Mouse (Mus musculus) hindbrain, embryonic 13.5 days (tissue): ENCODE measurements around the gene Arsg. TPM values are rescaled to one million over a fixed set of nuclear protein-coding genes. Genes with fewer than 3 reads are reported as not detected.
"Not testable (repeated sequence)": the region's sequence is repeated elsewhere in the genome, so short reads cannot be mapped to it uniquely, and the experiment has no call there.

Source experiments
- ATAC-seq: fragments of 200-750 bp; cut with Nextera tagmentation; 2 replicates; pipeline ENCODE4 v1.8.0; 2017; ENCODE audit warnings: moderate TSS enrichment; ENCODE audit not compliant: low FRiP score
- H3K27ac ChIP-seq: fragments of 300-500 bp; sonication (generic); 2 replicates; pipeline ENCODE4 v1.5.1; 2015; ENCODE audit warnings: inconsistent platforms, mild to moderate bottlenecking, moderate library complexity
- H3K27me3 ChIP-seq: fragments of 300-500 bp; sonication (generic); 2 replicates; pipeline ENCODE4 v1.6.1; 2015; ENCODE audit warnings: mild to moderate bottlenecking, inconsistent platforms
- H3K36me3 ChIP-seq: fragments of 300-500 bp; sonication (generic); 2 replicates; pipeline ENCODE4 v1.6.1; 2015; ENCODE audit warnings: mild to moderate bottlenecking, inconsistent platforms
- H3K4me1 ChIP-seq: fragments of 300-500 bp; sonication (generic); replicated peaks from 2 replicates; pipeline ENCODE4 v1.6.1; 2015; ENCODE audit warnings: inconsistent platforms
- H3K4me2 ChIP-seq: fragments of 300-500 bp; sonication (generic); 2 replicates; pipeline ENCODE4 v1.6.1; 2015; ENCODE audit warnings: inconsistent platforms, mild to moderate bottlenecking, moderate library complexity
- H3K4me3 ChIP-seq: fragments of 300-500 bp; sonication (generic); 2 replicates; pipeline ENCODE4 v1.5.1; 2015; ENCODE audit warnings: mild to moderate bottlenecking, inconsistent platforms
- H3K9ac ChIP-seq: fragments of 300-500 bp; sonication (generic); 2 replicates; pipeline ENCODE4 v1.6.1; 2015; ENCODE audit warnings: mild to moderate bottlenecking, inconsistent platforms
- H3K9me3 ChIP-seq: fragments of 300-500 bp; sonication (generic); 2 replicates; pipeline ENCODE4 v1.6.1; 2016; ENCODE audit warnings: inconsistent platforms
- WGBS: fragments of 180-500 bp; shearing (Covaris S2); methylation state at CpG from one replicate; pipeline ENCODE4 v1.1.7; 2015; 5-methylcytosine and 5-hydroxymethylcytosine counted together
- polyA plus RNA-seq: library from polyadenylated mRNA; unstranded; fragments of >200 nt; fragmentation: Nextera tagmentation; extraction: Ambion mirVana; gene quantifications from 2 replicates; pipeline ENCODE4 v1.2.1, GENCODE M21; 2015

The Arsg gene
- polyA plus RNA-seq, 1 experiment from 2014 or later: 8.9 TPM

DNA sequence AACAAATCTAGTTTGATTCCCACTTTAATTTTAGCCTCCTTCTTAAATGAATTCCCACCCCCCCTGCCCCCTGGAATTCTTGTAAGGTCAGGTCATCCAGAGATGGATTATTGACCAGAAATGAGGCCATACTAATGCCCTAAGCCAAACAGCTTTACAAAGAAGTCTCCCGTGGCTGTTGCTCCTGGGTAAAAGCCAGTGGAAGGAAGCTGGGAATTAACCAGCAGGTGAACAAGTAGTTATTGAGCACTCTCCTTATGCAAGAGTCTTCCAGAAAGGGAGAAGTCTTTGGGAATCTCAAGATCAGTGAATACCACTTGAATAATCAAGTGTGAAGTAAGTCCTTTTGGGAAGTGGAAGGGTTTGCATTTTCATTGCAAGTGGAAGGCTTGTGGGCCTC lies 13.9 kb downstream of the Arsg start:
- no peak overlapping the region for H3K4me3 ChIP-seq
- no peak overlapping the region for H3K4me2 ChIP-seq
- 49% methylated on average over 1 of the region's 1 CpGs for WGBS
- H3K36me3 ChIP-seq: no peaks in the 10 kb centered on the region
- no peak overlapping the region for H3K9ac ChIP-seq
- H3K9me3 ChIP-seq: no peaks in the 10 kb centered on the region
- ATAC-seq: no peak
- no peaks in the 10 kb centered on the region; the same call in 1 of the 2 replicates for H3K4me1 ChIP-seq
- no peak overlapping the region for H3K27ac ChIP-seq
- no peaks in the 10 kb centered on the region for H3K27me3 ChIP-seq

DNA sequence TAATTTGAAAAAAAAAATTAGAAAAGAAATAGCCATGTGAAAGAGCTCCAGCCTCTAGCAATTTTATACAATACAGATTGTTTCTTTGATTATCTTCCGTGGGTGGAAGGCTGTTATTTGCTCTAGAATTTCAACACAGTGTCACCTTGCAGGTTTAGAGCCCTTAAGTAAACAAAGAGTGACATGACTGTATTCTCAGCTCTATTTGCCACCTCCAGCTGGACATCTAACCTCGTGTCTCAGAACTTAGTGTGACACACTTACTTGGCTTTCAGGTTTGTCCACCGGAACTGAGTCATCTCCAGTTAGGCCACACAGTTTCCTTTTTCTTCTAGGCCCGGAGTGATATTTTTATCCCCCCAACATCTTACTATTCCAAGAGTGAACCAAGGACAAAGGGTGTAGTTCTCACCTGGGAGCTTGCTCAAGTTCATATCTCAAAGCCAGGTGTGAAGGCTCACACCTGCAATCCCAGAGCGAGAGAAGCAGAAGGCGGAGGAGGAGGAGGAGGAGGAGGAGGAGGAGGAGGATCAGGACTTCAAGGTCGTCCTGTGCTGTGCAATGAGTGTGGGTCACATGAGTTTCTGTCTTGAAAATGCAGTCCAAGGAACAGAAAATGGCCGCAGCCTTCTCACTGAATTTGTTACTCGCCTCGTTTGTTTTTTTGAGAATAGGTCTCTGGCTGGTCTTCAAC lies 15.0 kb downstream of the Arsg start:
- Histone ChIP-seq H3K4me1 (no peaks in the 10 kb centered on the region; the same call in 1 of the 2 replicates), H3K4me2 (no peak overlapping the region), H3K27me3 (no peaks in the 10 kb centered on the region), H3K4me3 (no peak overlapping the region), H3K9me3 (no peaks in the 10 kb centered on the region), H3K36me3 (no peaks in the 10 kb centered on the region), H3K27ac (no peak overlapping the region), H3K9ac (no peak overlapping the region)
- WGBS: 89% methylated on average over 10 of the region's 10 CpGs
- ATAC-seq: no peak

- no peaks in the 10 kb centered on the region for H3K9me3 ChIP-seq
- H3K4me2 ChIP-seq: no peak overlapping the region
- no peak overlapping the region for H3K9ac ChIP-seq
- H3K4me3 ChIP-seq: no peak overlapping the region
- H3K27ac ChIP-seq: no peak overlapping the region
- H3K36me3 ChIP-seq: no peaks in the 10 kb centered on the region
- H3K4me1 ChIP-seq: peaks cover 2% of the 10 kb centered on the region
- no peaks in the 10 kb centered on the region for H3K27me3 ChIP-seq
- ATAC-seq: no peak
- WGBS: 86% methylated on average over 2 of the region's 2 CpGs
Measured at GRCm38 (mm10) chr11:109489763-109490162, 16.6 kb downstream of the Arsg start.

- Histone ChIP-seq H3K36me3 (no peaks in the 10 kb centered on the region), H3K27me3 (no peaks in the 10 kb centered on the region), H3K9ac (no peak overlapping the region), H3K9me3 (no peaks in the 10 kb centered on the region), H3K4me1 (peaks cover 17% of the 10 kb centered on the region), H3K4me3 (no peak overlapping the region), H3K4me2 (no peak overlapping the region), H3K27ac (no peak overlapping the region)
- 85% methylated on average over 4 of the region's 4 CpGs for WGBS
- ATAC-seq: no peak
Measured at GRCm38 (mm10) chr11:109491844-109492243, 18.7 kb downstream of the Arsg start.

- ATAC-seq, H3K36me3 ChIP-seq, H3K9me3 ChIP-seq, H3K27me3 ChIP-seq, H3K9ac ChIP-seq, H3K4me2 ChIP-seq, H3K4me3 ChIP-seq, H3K27ac ChIP-seq: not testable (repeated sequence)
- H3K4me1 ChIP-seq: peaks cover 28% of the 10 kb centered on the region
- WGBS: 88% methylated on average over 8 of the region's 8 CpGs
Measured at GRCm38 (mm10) chr11:109492847-109493464, 19.8 kb downstream of the Arsg start.

DNA sequence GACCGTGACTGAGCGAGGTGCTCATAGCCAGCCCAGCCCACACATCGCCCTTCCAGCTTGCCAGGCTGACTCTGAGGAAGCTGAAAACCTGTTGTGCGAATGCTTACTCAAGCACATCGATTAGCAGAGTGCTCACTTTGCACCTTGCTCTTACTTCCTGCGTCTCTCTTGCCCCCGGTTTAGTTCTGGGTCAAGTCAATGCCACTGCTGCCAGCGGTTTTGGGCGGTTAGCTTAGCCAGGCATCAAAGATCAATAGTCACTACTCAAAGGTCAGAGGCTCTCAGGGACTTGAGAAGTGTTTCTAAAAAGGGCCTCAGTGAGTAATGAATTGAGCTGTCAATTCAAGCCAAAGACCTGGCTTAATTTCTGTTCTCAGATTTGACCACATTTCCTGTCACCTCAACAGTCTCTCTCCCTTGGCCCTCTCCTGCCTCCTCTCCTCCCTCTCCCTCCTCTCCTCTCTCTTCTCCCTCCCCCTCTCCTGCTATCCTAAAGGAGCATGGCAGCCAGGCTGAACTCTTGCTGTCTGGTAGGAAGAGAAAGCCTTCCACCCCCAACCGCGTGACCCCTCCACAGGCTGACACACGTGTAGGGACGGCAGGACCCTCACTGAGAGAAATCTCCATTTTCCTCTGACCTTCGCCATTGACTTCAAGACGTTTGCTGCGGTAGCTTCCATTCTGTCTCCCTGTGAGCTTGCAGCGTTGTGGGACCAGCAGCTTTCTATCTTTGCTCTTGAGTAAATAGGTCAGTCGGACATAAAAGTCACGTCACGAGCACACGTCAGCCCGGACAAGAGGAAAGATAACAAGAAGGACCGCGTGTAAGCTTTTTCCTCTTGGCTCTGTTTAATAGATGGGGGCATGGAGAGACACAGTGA lies 22.0 kb downstream of the Arsg start:
- peaks cover 35% of the 10 kb centered on the region for H3K4me1 ChIP-seq
- no peaks in the 10 kb centered on the region for H3K9me3 ChIP-seq
- H3K4me2 ChIP-seq: no peak overlapping the region
- ATAC-seq: no peak
- H3K36me3 ChIP-seq: no peaks in the 10 kb centered on the region
- H3K27me3 ChIP-seq: 0 out of 2 replicates have a peak, but pooled peaks cover 4% of the 10 kb centered on the region
- no peak overlapping the region for H3K27ac ChIP-seq
- WGBS: 56% methylated on average over 24 of the region's 24 CpGs
- H3K4me3 ChIP-seq: no peak overlapping the region
- no peak overlapping the region for H3K9ac ChIP-seq

DNA sequence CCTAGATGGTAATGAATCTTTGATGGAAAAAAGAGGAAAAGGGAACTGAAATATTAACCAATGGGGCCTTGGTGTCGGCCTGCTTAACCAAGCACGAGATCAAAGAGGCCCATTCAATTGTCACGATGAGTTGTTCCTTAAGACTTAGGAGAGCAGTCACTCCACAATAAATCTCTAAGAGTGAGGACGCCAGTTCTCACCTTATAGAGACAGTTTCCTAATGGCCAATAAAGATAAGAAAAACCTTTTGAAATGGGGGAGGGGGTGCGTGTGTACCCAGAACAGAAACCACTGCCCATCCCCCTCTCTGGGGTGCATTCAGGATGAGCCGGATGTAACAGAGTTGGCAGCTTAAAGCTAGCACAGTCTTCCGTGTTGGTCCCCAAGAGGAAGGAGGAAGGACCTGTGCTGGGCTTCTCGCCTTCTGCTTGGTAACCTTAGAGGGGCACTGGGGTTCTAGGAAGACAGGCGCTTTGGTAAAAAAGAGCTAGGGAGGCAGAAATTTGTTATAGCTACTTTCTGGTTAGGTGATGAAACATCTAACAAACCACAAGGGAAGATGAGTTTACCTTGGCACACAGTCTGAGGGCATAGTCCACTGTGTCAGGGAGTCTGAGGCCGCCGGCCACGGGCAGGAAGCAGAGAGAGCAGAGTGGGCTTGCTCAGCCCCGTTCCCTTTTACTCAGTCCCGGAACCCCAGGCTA lies 22.7 kb downstream of the Arsg start:
- Histone ChIP-seq H3K36me3 (no peaks in the 10 kb centered on the region), H3K4me3 (no peak overlapping the region), H3K4me1 (peaks cover 35% of the 10 kb centered on the region), H3K4me2 (no peak overlapping the region), H3K27ac (no peak overlapping the region), H3K9me3 (no peaks in the 10 kb centered on the region), H3K27me3 (0 out of 2 replicates have a peak, but pooled peaks cover 5% of the 10 kb centered on the region), H3K9ac (no peak overlapping the region)
- 60% methylated on average over 14 of the region's 14 CpGs for WGBS
- ATAC-seq: no peak

GRCm38 (mm10) chr11:109496475-109496993 lies 23.4 kb downstream of the Arsg start:
- Histone ChIP-seq H3K36me3 (no peaks in the 10 kb centered on the region), H3K4me1 (peaks cover 35% of the 10 kb centered on the region), H3K4me3 (no peak overlapping the region), H3K27ac (no peak overlapping the region), H3K27me3 (0 out of 2 replicates have a peak, but pooled peaks cover 5% of the 10 kb centered on the region), H3K9me3 (no peaks in the 10 kb centered on the region), H3K9ac (no peak overlapping the region), H3K4me2 (no peak overlapping the region)
- 78% methylated on average over 7 of the region's 7 CpGs for WGBS
- no peak for ATAC-seq

DNA sequence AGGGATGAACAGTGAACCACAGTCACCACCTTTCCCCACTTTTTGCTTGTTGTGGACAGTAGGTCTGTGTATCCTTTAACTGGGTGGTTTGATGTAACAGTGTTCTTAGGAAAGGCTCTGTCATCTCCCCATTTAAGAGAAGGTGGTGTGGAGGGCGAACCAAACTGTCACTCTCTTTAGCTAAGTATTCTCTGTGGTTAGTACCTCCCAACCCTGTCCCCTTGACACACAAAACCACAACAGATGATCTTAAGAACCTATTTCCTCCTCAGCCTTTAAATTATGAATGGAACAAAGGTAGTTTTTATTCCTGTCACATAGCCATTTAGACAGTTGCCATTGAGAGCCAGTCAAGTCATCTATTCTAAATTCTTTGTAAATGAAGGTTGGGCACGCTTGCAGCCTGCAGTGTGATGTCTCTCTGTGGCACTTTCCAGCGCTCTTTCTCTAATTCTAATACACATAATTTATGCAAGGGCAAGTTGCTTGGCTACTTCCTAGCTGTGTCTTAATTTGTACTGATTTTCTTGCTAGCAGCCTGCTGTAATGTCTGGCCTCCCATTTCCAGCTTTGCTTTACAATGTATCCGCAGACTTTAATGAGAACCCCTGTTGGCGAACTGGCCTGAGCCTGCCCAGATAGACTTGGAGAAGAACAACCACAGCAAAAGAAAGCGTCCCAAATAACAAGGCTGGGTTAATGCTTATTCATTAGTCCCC lies 24.0 kb downstream of the Arsg start:
- Histone ChIP-seq H3K4me3 (no peak overlapping the region), H3K4me1 (peaks cover 35% of the 10 kb centered on the region), H3K4me2 (no peak overlapping the region), H3K27ac (peak overlapping the region; percentile 14; the same call in 1 of the 2 replicates), H3K9me3 (no peaks in the 10 kb centered on the region), H3K36me3 (no peaks in the 10 kb centered on the region), H3K9ac (no peak overlapping the region), H3K27me3 (0 out of 2 replicates have a peak, but pooled peaks cover 5% of the 10 kb centered on the region)
- peak; percentile 43; the same call in 1 of the 2 replicates for ATAC-seq
- 44% methylated on average over 6 of the region's 6 CpGs for WGBS

DNA sequence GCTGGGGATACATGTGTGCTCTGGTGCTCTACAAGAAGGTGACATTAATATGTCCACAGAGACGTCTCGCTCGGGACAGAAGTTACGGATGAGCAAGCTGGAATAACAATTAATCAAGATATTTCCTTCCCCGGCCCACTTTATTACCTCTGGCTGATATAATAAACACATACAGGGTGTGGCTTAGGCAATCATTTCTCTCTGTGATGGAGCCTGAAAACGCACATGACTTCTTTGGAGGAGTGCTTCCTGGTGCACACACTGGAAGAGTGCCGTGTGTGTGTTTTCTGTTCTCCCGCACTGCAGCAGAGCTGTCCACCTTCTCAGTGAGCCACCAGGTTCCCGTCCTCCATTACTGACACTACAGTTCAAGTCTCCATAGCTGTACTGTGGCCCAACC lies 24.8 kb downstream of the Arsg start:
- ATAC-seq: no peak

GRCm38 (mm10) chr11:109500206-109500605 lies 27.0 kb downstream of the Arsg start:
- 93% methylated on average over 5 of the region's 5 CpGs for WGBS
- Histone ChIP-seq H3K9me3 (no peaks in the 10 kb centered on the region), H3K9ac (no peak overlapping the region), H3K4me1 (peaks cover 28% of the 10 kb centered on the region), H3K27me3 (0 out of 2 replicates have a peak, but pooled peaks cover 5% of the 10 kb centered on the region), H3K36me3 (no peaks in the 10 kb centered on the region), H3K4me2 (no peak overlapping the region), H3K4me3 (no peak overlapping the region), H3K27ac (no peak overlapping the region)
- no peak for ATAC-seq

More for the DNA sequence above, 24.8 kb downstream of the Arsg start:
- Histone ChIP-seq H3K4me1 (peaks cover 35% of the 10 kb centered on the region), H3K27me3 (0 out of 2 replicates have a peak, but pooled peaks cover 5% of the 10 kb centered on the region), H3K9me3 (no peaks in the 10 kb centered on the region), H3K27ac (no peak overlapping the region), H3K4me3 (no peak overlapping the region), H3K9ac (no peak overlapping the region), H3K36me3 (no peaks in the 10 kb centered on the region), H3K4me2 (no peak overlapping the region)
- WGBS: 70% methylated on average over 9 of the region's 9 CpGs
